Mouse (Mus musculus) erythroblast, embryonic 14.5 days (primary cell): ENCODE measurements around the gene Myod1.

Source experiments
- GATA1 ChIP-seq: IDR thresholded peaks from 2 replicates; pipeline ENCODE4 v1.6.1; 2012; ENCODE audit warnings: low read length, inconsistent platforms, mixed read lengths
- TAL1 ChIP-seq: IDR thresholded peaks from 3 replicates; pipeline ENCODE4 v1.6.1; 2012; ENCODE audit warnings: low read length, inconsistent platforms, mixed read lengths

DNA sequence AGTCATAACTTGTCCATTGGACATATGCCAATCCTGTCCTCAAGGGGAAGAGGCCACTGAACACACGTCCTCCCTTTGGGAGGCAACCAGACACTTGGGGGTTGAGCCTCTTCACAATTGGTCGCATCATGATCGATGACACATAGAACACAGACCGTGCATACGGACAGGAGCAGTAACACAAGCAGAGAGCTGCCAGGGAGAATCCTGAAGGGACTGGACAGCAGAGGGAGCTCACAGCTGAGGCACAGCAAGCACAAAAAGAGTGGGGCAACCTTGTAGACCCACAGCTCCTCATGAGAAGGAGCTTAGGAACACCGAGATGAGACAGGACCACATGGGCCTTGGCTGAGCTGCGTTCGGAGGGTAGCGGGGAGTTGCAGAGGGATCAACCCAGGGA is 4.4 kb downstream of the Myod1 start:
- TF ChIP-seq TAL1: no peak
- TF ChIP-seq GATA1: no peak
